Mouse (Mus musculus): ENCODE results near the gene Trmt1. TPM values are rescaled to one million over a fixed set of nuclear protein-coding genes. Genes with fewer than 3 reads are reported as not detected.

Gene Trmt1
- total RNA-seq, 2 experiments from 2014 or later = 99.1 to 101 TPM

DNA sequence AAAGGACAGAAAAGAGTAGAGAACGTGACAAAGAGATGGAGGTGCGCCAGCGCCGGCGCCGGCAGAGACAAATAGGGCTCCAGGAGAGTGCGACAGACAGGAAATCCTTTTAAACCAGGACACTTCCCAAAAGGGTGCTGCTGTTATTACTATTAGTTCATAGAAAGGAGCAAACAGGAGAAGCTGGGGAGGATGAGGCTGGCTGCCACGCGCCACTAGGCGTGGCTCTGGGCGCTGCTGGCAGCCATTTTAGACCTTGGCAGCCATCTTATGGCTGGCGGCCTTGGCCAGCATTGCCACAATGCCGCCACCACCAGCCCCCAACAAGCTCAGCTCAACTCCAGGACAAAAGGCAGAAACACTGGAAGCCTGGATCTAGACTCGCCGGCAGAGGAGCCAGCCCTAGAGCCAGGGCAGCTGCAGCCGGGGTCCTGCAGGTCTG is 43.8 kb downstream of the Trmt1 start:
- DNase-seq (ENCODE audit: low spot score in 2 of 2) = no peak

- DNase-seq (ENCODE audit: low spot score in 2 of 2) = no peak
These were observed 44.6 kb downstream of the Trmt1 start for GRCm38 (mm10) chr8:84730541-84731370.

- DNase-seq (ENCODE audit: low spot score in 2 of 2) = no peak
These were observed 45.5 kb downstream of the Trmt1 start for GRCm38 (mm10) chr8:84731371-84732177.

DNA sequence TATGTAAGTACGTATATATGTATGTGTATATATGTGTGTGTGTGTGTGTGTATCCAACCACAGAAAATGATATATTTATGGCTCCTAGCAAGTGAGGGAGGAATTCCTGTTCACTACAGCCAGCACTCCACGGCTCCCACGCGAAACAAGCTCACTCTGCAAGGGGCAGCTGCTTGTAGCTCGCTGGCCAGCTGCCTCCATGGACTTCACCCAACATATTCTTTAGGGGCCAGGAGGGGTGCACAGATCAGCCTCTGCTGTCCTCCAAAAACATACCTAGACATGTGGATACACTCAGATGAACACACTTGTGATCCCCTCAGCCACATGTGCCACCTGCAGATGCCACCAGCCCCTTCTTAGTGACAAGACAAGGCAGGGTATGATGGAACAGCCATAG is 46.4 kb downstream of the Trmt1 start:
- no peak for DNase-seq (ENCODE audit: low spot score in 2 of 2)

DNA sequence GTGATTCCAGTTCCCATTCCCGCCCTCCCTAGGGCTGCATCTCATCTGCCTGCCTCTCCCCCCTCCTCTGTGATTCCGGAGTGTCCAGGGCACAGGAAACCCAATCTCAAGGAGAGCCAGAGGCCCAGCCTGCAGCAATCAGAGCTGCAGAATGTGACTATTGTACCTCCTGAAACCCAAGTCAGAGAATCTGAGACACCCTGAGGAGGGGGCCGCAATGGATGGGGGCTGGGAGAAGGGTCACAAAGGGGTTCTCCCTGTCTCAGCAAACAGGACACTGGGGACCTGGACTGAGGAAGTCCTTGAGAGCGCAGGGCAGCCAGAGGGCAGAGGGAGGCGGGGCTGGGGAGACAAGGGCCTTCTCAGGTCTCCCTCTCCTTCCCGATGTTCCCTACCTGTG is 46.9 kb downstream of the Trmt1 start:
- DNase-seq (ENCODE audit: low spot score in 2 of 2) = no peak

- DNase-seq (ENCODE audit: low spot score in 2 of 2) = no peak
These were observed 47.9 kb downstream of the Trmt1 start for GRCm38 (mm10) chr8:84733959-84734358.

- DNase-seq (ENCODE audit: low spot score in 2 of 2) = no peak
These were observed 48.6 kb downstream of the Trmt1 start for GRCm38 (mm10) chr8:84734680-84735079.

GRCm38 (mm10) chr8:84735597-84735996 is 49.5 kb downstream of the Trmt1 start:
- no peak for DNase-seq (ENCODE audit: low spot score in 2 of 2)

GRCm38 (mm10) chr8:84736521-84736920 is 50.4 kb downstream of the Trmt1 start:
- no peak for DNase-seq (ENCODE audit: low spot score in 2 of 2)

DNA sequence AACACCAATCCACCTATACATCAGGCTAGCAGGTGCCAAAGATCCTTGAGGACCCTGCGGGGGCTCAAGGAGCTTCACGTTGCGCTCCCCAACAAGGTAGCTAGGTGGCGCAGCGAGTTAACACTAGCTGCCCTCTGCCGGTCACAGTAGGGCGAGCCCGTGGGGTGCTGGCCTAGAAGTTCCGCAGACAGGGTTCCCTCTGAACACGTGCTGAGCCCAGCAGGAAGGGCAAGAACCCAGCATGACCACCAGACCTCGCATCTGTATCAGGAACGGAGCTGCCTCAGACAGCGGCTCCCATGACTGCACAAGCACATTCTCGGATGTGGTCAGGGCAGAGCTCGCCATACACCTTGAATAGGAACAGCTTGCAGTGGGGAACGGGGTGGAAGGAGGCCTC is 51.5 kb downstream of the Trmt1 start:
- DNase-seq (ENCODE audit: low spot score in 2 of 2) = peak in 1 of 2 experiments; percentile 76

GRCm38 (mm10) chr8:84738266-84738665 is 52.2 kb downstream of the Trmt1 start:
- no peak for DNase-seq (ENCODE audit: low spot score in 2 of 2)

GRCm38 (mm10) chr8:84738715-84739400 is 52.8 kb downstream of the Trmt1 start:
- no peak for DNase-seq (ENCODE audit: low spot score in 2 of 2)

GRCm38 (mm10) chr8:84739401-84739742 is 53.3 kb downstream of the Trmt1 start:
- DNase-seq (ENCODE audit: low spot score in 2 of 2) = no peak

- DNase-seq (ENCODE audit: low spot score in 2 of 2) = no peak
These were observed 55.1 kb downstream of the Trmt1 start for GRCm38 (mm10) chr8:84740895-84741843.

DNA sequence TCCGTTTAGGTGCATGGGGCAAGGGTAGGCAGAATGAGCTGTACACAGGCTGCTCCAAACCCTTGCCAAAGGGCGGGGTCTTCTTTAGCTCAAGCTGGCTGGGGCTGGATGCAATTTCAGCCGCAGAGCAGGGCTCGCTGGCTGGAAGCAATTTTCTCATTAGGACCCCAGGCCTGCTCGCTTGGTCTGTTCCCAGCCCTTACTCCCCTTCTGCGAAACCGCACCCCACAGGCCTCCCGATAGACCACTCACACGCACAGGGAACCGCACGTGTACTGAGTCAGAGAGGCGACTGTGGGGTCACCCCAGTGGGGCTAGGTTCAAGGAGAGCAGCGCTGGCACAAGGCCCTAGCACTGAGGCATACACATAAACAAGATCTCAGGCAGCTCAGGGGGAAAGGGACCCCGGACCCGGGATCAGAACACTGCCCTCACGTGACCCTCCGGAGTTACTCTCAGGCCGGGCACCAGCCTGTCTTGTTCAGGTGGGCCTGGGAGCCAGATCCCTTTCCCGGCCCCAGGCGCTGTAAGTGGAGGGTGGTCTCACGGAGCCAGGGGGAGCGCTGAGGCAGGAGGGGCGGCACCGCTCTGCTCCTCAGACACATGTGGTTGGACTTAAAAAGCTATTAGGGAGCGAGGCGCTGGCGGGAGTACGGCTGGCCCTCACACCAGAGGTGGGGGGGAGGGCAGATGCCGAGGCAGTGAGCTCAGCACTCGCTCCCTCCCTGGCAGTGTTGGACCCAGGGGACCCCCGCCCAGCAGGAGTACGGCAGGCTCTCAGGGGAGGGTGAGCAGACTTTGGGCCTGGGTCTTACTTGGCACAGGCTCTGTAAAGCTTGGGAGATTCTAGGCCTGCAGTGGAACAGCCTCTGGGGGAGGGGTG is 56.3 kb downstream of the Trmt1 start:
- no peak for DNase-seq (ENCODE audit: low spot score in 2 of 2)

GRCm38 (mm10) chr8:84743054-84743415 is 56.9 kb downstream of the Trmt1 start:
- DNase-seq (ENCODE audit: low spot score in 2 of 2) = no peak

- no peak for DNase-seq (ENCODE audit: low spot score in 2 of 2)
These were observed 57.7 kb downstream of the Trmt1 start for GRCm38 (mm10) chr8:84743517-84744420.

DNA sequence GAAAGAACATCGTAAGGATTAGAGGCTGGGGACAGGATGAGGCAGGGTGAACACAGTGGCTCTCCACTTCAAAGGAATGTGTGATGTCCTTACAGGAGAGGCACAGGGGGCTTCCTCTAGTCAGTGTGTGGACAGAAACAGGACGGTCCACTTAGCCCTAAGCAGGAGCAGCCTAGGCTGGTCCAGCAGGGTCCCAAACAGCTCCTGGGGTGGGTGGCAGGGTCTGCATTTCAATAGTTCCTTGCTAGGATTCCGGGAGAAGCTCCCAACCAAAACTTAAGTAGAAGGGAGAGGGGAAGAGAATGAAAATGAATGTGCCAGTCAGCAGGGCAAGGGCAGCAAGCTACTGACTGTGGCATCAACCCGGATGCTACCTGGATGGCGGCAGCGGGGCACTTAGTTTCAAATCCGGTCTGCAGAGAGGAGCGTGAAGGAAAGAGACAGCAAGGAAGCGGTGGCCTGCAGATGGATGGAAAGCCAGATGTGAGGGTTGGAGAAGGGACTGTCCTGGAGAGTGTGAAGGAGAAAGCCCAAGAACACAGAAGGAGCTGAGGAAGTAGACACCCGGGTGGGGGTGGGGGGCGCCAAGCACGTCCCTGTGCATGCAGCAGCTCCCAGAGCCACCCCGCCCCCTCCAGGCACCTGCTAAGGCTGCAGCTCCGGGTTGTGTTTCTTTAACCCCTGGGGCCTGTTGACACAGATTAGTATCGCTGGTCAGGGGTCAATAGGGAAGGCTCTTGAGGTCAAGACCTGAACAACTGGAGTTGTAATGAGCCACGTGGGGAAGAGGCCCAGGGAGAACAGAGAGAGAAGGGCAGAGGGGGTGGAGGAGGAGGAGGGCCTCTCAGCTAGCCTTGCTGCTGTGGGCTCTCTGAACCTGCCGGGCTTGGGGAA is 59.2 kb downstream of the Trmt1 start:
- DNase-seq (ENCODE audit: low spot score in 2 of 2) = no peak
